Mouse (Mus musculus) embryo, embryonic 11.5 days (tissue): Measurements from ENCODE around the gene Celsr1.
A peak's percentile ranks its signal among the peaks of the same experiment; 100 is the strongest.
"Not testable (repeated sequence)": the region's sequence is repeated elsewhere in the genome, so short reads cannot be mapped to it uniquely, and the experiment has no call there.

Experiments
- DNase-seq: peaks from one replicate; pipeline ENCODE4 v3.0.0-alpha.2; 2012; ENCODE audit warnings: low read depth, low spot score

The Celsr1 gene

DNA sequence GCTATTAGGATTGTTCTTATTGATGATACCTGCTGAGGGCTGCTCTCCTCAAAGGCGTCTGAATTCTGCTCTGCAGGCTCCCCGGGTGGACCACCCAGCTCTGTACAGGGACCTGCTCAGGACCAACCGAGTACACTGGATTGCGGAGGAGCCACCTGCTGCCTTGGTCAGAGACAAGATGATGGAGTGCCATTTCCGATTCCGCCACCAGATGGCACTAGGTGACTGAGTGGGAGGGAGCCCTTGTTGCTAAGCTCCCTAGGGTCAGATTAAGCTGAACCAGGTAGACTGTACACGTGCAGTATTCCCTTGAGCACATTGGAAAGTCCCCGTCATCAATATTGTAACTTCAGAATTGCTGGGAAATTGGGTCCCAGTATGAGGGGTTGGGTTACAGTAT is 137.3 kb downstream of the Celsr1 start:
- peak; percentile 64 for DNase-seq

DNA sequence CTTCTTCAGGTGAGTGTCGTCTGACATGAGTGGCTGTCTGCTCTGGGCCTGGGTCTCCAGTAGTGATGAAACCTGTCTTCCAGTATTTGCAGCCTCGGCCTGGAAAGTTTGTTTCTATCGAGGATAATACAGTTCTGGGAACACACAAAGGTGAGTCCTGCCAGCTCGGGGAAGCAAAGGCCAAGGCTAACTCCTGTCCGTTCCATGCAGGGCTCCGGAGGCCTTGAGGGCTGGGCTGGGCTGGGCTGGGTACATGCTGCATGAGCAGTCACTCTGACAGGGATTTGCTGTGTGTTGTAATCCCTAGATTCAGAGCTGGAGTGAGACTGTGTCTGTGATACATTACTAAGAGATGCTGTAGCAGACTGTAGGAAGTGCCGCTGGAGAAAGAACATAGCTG is 139.7 kb downstream of the Celsr1 start:
- DNase-seq, result no peak

DNA sequence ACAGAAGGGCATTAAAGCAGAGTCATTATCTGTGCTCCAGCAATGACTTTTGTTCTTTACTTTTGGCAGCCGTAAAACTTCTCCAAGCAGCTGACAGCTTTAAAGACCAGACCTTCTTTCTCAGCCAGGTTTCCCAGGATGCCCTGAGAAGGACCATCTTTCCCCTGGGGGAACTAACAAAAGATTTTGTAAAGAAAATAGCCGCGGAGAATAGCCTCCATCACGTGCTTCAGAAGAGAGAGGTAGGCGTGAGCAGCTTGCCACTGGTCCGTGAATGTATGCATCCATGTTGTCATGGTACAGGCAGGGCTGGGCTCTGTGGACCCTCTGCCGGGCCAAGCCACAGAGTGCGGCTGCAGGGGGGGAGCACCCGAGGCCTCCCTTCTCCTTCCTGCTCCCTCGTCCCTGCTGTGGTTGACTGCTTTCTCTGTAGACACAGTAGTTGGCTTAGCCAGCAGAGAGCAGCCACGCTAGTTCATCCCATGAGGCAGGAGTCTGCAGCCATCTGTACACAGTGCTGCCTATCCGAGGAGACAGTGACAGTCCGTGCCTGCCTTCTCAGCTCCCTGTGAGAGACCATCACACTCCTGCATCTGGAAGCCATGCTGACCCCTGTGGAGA is 141.0 kb downstream of the Celsr1 start:
- DNase-seq, result no peak

DNA sequence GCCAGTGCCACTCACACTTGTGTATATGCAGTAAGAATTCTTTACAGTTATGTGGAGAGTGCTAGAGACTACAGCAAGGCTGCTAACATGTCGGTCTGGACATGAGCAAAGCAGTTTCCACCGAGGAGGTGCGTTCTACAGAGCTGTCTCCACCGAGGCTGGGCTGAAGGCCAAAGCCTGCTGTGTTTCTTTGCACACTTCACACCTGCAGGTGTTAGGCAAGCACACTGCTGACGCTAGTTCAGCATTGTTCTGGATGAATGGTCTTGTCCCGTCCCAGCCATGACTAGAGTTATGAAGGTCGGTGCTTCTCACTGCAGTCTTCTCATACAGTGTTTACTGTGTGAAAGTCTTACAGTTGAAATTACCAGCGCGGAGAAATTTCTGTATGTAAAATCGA is 141.6 kb downstream of the Celsr1 start:
- no peak for DNase-seq

DNA sequence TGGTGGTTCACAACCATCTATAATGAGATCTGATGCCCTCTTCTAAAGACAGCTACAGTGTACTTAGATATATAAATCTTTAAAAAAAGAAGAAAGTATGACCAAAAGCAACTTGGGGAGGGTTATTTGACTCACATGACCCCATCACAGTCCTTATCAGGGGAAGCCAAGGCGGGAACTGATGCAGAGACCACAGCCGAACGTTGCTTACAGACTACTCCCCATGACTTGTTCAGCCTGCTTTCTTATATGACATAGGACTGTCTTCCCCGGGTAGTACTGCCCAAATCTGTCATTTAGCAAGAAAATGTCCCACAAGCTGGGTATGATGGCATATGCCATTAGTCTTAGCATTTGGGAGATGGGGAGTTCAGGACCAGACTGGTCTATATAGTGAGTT is 144.3 kb downstream of the Celsr1 start:
- DNase-seq, result no peak

DNA sequence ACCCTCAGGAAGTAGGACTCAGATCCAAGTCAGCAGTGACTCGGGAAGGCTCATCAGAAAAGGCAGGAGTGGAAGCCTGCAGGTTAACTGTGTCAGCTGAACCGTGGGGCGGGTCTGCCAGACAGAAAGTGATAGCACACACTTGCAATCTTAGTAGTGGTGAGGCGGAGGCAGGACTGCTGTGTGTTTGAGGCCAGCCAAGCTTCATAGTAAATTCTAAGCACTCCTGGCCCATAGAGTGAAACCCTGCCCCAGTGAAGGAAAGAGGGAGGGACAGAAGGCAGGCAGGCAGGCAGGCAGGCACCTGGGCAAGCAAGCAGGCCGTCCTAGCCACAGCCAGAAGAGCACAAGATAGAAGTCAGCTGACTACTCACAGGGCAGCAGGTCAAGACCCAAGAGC is 148.0 kb downstream of the Celsr1 start:
- no peak for DNase-seq

DNA sequence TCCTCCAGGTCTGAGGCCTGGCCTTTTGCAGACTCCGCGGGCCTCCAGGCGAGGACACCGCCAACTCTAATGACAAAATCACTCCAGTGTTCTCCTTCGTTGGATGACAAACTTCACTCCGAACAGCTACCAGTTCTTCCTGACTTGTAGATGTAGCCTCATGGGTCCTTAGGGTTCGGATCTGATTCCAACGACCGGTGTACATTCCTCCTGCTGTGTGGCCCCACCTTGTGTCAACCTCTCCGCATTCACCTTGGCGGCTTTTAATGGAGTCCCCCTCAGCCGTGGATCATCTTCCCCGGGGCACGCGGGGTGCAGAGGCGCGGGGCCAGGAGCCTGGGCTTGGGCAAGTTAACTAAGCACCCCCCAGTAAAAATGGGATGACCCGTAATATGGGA is 154.1 kb downstream of the Celsr1 start:
- no peak for DNase-seq

DNA sequence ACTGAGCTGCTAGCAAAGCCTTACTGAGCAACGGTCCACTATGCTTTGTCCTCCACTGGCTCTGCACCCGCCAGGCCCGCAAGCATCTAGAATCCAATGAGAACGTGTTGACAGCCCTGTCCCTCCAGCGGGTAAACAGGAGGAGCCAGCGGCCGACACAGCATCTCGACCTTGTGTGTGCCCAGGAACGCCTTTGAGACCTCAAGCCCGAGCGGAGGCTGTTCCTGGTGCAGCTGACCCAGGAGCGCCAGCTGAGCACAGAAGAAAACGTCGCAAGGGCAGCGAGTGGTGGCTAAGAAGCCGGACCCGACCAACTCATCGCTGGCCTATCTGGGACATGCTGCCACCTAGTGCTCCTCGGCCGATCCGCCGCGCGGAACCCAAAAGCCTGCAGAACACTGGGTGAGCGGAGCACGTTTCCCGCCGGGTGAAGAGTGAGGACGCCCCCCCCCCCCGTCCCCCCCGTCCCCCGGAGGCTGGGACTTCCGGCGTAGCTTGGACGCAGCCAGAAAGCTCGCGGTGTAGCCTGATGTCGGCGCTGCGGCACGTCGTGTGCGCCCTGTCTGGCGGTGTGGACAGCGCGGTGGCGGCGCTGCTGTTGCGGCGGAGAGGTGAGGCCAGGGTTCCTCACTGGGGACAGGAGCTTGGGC is 154.6 kb downstream of the Celsr1 start, which contains the start of gene Trmu:
Trmu (plus strand) TSS at position 465 of the 650 bp plus-strand sequence.
- peak; percentile 86 for DNase-seq

DNA sequence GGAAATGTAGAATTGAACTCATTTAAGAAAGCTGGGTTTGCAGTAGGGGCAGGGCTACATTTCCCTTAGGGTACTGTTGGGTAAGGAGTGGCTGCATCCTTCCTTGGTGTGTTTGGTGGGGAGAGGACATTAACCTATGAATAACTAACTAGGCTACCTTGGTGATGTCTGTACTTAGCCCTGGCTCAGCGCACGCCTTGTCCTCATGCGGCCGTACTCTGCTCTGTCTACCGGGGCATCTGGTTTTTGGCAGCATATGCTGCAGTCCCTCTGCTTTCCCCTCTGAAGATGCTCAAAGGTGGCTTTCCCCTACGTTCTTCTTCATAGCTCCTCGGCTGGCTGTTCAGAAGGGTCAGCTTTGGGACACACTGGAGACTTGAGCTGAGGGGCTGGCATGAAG is 156.2 kb downstream of the Celsr1 start:
- DNase-seq, result no peak

DNA sequence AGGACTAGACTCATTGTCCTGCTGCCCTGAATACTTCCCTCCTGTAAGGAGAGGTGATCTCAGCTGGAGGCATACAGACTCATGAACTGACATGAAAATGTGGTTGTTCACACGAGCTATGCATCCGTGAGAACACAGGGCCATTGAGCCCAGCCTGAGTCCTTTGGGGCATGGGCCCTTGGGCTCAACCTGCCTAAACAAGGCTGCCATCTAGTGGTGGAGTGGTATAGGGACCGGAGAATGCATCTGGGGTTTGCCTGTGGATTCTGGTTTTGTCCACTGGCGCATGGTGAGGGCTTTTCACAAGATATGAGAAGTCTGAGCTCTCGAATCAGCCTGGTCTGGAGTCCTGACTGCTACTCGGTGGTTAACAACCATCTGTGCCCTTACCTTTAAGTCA is 165.9 kb downstream of the Celsr1 start:
- peak; percentile 48 for DNase-seq

DNA sequence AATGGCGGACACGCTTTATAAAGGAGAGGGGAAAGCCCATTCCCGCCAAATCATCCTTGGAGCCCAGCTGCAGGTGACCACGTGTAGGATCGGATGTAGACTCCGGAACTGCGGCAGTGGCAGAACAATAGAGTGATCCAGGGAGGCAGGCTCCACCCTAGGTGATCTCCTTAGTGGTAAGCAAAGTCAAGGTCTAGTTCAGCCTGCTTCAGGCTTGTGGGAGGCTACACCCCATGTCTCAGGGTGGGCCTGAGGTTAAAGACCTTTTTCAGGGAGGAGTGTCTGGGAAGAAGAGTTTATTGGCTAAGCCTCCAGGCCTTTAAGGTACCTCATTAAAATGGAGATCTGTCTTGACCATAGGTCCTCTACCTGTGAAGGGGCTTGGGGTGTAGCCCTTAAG is 167.7 kb downstream of the Celsr1 start:
- not testable (repeated sequence) for DNase-seq

DNA sequence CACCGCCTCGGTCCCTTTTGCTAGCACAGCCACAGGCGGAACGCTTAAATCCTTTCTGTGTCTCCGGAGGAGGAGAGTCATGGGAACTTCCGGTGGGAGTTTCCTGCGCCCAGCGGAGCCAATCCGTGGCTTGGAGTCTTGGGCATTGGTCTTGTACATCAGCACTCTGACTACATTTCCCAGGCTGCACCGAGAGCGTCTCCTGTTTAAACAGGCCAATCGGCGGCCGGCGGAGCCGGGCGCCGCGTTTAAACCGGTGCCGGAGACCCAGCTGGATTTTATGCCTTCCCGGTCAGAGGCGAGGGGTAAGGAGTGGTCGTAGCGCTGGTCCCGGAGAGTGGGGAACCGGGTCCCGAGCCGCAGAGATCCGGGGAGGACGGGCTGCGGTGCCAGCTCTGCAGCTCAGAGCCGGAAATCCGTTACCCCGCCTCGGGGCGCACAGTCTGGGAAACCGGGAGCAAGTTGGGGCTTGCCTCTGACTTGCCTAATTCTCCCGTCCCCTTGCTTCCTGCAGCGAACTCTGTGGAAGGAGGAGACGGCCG is 174.0 kb downstream of the Celsr1 start, which contains the start of gene Gtse1:
Gtse1 (plus strand) TSS at position 256 of the 542 bp plus-strand sequence.
- DNase-seq, result peak; percentile 88

DNA sequence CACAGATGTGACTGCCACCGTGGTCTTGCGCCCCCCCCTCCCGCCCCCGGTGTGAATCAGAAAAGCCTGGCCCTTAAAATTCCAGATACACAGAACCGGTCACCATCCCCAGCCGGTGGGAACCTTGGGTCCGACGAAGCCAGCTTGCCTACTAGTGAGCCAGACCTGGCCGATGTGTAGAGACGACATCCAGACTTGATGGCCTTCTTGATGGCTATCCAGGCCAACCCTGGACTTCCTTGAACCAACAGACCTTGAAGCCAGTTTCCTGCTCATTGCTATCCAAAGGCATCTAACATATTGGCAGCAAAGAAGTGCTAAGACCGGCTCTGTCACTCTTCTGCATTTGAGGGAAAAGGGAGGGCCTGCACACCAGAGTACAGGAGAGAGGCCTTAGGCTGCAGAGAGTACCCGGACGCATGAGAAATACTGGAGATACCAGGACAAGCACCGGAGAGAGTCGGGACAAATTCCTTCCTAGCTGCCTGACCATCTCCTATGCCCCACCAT is 174.5 kb downstream of the Celsr1 start:
- no peak for DNase-seq

DNA sequence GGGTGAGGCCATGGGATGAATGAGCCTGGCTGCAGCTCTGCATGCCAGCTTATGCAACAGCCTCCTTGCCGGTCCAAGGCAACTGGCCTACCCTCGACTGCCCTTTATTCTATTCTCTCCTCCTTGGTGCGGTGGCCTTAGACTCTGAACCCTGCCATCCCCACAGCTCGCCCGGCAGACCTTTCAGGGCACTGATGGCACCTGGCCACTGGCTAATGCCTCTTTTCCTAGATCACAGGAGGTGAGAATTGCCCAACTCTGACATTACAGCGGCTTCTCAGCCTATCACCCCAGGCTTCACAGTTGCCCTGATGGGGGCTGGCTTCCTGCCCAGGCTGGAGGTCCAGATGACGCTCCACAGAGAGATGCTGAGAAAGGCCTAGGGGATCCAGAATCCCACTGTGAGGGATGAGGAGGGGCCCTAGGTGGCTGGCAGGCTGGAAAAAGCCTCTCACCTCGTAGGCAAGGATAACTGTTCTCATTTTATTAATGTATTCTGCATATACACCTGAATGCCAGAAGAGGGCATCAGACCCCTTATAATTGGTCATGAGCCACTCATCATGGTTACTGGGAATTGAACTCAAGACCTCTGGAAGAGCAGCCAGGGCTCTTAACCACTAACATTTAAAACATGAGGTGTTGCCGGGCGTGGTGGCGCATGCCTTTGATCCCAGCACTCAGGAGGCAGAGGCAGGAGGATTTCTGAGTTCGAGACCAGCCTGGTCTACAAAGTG is 181.8 kb downstream of the Celsr1 start:
- no peak for DNase-seq
